Mouse (Mus musculus) lung, postnatal 14 days (tissue): Measurements from ENCODE around the gene Napa.

Source experiments
- DNase-seq: peaks from one replicate; pipeline ENCODE4 v3.0.0; 2021

Gene Napa

DNA sequence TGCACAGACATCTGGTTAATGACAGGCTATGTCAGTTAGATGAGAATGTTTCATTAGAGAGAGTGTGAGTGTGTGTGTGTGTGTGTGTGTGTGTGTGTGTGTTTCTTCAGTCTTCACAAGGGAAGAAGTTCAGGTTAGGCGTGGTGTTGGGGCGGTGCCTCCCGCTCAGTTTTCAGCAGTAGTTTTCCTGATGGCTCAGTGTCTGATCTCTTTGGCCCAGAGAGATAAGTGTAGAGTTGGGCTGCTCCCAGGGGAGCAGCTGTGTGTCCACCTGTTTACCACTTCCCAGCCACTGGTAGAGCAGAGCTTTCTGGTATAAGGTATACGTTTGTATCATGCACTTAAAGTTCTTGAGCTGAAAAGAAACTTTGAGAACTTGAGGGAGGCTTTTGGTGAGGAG lies 1.6 kb downstream of the Napa start:
- no peak for DNase-seq

GRCm38 (mm10) chr7:16101081-16101480 lies 2.8 kb downstream of the Napa start:
- DNase-seq, result no peak

GRCm38 (mm10) chr7:16101726-16102475 lies 3.6 kb downstream of the Napa start:
- no peak for DNase-seq

- DNase-seq, result no peak
Observed at GRCm38 (mm10) chr7:16102686-16103226, 4.5 kb downstream of the Napa start.

DNA sequence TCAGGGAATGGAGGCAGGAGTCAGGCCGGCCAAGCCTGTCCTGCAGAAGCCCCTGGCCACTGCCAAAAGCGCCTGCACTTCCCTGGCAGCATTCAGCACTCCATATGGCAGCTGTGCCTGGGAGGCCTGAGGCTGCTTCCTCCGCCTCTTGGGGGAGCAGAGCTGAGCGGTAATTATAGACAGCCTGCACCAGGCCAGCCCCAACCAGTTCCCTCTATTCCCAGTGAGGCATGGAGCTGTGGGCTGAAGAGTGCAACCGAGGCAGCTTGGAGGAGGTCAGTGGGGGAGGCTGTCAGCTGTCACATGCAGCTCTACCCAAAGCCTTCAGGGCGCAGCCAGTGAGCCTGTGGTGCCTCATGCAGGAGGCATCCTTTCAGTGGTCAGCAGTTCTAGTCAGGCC lies 5.5 kb downstream of the Napa start:
- no peak for DNase-seq

DNA sequence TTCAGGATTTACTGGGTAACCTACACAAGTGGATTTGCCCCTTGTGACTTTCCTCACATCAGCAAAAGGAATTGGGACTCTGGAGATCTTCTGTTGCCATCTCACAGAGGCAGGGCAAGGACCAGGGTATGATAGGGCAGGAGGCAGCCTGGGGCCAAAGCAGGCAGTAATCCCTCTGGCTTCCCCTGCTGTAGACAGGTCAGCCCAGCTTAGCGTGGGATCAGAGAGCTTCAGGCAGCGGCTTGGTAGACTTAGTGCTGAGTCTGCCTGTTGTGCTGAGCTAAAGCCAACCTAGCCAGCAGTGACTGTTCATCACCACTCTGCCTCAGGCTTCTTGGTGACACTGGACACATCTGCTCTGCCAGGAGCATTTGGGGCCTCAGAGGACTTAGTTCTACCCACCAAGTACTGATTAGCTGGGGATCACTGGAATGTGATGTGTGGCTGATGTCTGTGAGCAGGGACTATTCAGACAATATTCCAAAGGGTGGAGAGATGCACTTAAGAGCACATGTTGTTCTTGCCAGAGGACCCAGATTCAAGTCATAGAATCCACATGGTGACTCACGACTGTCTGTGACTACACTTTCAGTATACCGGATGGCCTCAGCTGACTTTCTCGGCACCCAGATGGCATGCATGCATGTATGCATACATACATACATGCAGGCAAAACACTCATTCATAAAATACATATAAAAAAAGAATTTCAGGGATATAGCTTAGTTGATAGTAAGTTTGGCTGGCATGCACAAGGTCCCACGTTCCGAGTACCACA lies 6.5 kb downstream of the Napa start:
- DNase-seq, result no peak

DNA sequence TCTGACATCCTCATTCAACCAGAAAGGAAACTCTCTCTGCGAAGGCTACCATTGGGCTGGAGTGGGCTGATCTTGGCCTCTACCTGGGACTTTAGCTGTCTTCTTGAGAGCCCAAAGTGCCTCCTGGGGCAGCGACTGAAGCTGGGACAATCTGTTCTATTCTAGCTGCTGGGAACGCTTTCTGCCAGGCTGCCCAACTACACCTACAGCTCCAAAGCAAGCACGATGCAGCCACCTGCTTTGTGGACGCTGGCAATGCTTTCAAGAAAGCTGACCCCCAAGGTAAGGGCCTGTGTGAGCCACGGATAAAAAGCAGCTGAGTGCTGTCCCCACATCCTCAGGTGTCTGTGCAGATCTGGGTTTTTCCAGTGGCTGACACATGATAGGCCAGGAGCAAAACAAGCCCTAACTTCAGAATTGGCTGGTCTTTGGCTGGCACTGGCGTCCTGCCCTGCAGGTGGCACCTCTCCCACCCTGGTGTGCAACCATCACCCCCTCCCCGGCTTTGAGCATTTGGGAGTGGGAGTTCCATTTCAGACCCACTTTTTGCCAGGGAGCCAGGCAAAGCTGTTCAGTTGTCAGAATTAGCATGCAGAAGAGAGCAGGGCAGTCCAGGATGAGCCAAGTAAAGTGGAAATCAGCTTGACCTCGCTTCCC lies 10.8 kb downstream of the Napa start:
- DNase-seq, result no peak

GRCm38 (mm10) chr7:16110158-16110557 lies 11.9 kb downstream of the Napa start:
- no peak for DNase-seq

DNA sequence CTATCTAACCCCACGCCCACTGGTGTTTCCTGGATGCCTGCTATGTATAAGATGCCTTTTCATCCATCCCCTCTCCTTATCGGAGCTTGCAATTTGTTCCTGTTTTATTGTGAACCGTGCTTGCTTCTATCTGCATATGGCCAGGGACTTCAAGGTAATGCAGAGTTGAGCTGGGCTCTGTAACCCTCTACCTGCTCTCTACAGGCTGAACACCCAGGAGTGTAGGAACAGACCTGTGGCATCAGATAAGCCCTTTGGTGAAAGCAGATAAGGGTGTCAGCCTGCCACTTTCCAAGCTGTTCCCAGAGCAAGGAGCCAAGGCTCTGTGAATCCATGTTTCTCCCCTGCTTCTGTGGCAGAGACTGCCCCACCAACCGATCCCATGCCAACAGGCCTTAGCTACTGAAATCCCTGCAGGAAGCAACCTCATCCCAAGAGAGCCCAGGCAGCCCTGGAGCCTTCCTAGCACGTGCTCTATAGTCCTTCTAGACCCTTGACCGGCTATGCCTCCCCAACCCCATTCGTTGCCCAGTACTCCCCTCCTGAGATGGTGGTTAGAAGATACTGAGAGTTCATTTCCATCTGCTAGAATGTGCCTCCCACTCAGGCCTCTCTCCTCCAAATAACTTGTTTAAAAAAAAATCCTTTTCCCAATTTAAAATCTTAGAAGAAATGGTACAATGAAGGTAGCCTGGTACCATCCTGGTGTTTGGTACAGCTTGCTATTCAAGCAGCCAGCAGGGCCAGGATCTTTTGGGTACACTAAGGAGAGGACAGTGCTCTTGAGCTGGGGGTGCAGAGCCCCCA lies 13.2 kb downstream of the Napa start:
- DNase-seq, result no peak

DNA sequence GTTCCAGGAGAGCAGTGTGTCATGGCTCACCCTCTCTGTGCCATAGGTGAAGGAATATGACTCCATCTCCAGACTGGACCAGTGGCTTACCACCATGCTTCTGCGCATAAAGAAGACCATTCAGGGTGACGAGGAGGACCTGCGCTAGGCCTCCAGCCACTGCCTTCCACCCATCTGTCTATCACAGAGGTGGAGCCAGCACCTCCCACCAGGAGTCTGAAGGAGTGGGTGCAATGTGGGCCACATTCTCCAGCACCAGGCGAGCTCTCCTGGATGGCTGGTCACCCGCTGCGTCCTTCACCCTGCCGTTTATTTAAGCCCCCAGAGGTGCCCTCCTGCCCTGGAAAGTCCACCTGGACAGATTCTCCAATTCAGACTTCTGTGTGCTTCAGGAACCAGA lies 18.2 kb downstream of the Napa start:
- no peak for DNase-seq

DNA sequence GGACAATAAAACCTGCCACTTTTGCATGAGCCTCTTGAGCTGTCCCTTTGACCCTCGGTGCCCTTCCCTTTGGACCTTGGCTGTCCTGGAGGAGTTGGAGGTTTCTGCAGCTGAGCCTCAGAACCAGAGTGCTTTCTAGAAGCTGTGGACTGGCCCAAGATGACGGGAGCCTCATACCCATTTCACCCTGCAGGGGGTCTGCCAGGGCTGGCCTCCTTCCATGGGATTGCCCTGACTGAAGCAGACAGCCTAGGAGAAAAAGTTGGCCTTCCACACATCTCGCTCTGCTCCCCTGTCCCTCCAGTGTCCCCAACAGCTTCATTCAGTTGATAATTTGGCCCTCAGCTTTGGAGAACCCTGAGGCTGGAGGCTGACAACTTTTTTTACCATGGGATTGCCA lies 18.8 kb downstream of the Napa start:
- no peak for DNase-seq

GRCm38 (mm10) chr7:16119569-16120261 lies 21.5 kb downstream of the Napa start, which contains the start of gene Kptn:
Kptn (plus strand) TSS chr7:16119895.
- peak; percentile 91 for DNase-seq

DNA sequence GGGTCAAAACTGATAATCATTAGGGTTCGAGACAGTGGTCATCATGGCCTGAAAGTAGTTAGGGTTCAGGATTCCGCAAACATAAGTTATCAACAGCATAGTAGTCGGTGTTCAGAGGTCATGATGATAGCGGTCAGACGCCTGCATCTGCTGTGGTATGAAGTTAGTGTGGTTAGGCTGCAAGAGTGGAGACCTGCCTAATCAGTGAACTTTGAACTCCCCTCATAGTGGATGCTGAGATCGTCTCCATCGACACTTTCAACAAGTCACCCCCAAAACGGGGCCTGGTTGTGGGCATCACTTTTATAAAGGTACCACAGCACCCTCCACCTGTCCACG lies 22.0 kb downstream of the Napa start:
- DNase-seq, result no peak

GRCm38 (mm10) chr7:16125829-16126228 lies 27.6 kb downstream of the Napa start:
- no peak for DNase-seq

DNA sequence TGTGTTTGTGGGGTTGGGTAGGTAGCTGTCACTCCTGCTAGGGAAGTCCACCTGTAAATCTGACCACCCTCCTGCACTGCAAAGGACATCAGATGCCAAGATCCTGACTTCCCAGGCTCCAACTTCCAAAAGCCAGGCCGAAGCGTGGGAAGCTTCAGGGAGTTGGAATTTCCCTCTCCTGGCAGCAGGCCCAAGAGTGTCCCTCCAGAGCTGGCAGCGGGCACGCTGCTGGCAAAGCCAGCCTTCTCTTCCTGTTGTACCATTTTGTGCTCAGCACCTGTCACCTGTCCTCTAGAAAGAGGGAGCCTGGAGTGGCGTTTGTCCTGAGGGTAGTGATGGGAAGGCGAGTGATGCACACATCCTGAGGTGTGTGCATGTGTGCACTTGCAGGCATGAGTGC lies 30.1 kb downstream of the Napa start:
- DNase-seq, result no peak

- DNase-seq, result no peak
Observed at GRCm38 (mm10) chr7:16128899-16129298, 30.6 kb downstream of the Napa start.

GRCm38 (mm10) chr7:16129421-16129845 lies 31.2 kb downstream of the Napa start, which contains the start of gene Slc8a2:
Slc8a2 (plus strand) TSS chr7:16129826.
- peak; percentile 67 for DNase-seq

GRCm38 (mm10) chr7:16129846-16130691 lies 31.8 kb downstream of the Napa start:
- DNase-seq, result peak; percentile 7

DNA sequence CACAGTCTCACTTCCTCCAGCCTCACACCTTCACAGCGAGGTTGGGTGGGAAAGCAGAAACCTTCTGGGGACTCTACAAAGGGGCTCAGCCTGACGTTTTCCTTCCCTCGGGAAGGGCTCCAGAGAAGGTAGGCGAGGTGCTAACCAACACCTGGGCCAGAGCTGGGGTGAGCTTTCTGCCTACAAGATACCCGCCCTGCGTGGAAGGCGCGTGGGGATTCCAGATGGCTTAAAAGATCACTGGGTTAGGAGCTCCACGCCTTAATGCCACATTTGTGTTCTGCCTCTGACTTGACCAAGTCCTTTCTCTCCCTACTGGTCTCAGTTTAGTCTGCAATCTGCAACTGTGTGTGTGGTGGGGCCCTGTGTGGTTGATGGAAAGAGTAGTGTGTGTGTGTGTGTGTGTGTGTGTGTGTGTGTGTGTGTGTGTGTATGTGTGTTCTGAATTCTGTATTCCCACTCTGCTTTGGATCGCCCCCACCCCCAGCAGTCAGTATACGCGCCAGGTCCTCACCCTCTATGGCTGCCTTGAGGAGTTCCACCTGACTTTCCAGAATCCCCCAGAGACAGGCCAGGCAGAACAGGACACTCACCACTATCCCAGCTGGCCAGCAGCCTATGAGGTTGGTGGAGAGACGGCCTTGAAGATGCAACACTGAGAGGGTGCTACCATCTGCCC lies 32.8 kb downstream of the Napa start:
- DNase-seq, result no peak

DNA sequence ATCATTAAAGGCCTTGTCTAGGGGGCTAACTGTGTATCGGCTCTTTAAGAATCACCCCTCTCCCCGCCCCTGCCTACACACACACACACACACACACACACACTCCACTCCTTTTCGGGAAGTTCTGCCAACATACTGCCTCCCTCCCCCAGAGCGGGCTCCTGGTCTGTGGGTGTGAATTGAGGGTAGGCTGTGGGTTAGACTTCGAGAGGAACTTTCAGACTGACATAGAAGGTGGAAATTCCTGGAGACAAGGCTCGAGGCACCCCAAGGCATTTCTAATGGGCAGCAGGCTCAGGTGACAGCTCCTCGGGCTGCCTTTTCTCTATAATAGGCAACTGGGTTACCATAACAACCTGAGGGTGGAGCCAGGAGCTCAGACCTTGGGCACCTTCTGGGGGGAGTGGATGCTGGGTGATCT lies 33.9 kb downstream of the Napa start:
- DNase-seq, result no peak
